Mouse (Mus musculus): ENCODE results near the gene Tenm4. TPM values are rescaled to one million over a fixed set of nuclear protein-coding genes. Genes with fewer than 3 reads are reported as not detected.
A peak's percentile ranks its signal among the peaks of the same experiment; 100 is the strongest.

Tenm4 gene
- polyA plus RNA-seq, 2 experiments = 0.11 to 0.28 TPM

DNA sequence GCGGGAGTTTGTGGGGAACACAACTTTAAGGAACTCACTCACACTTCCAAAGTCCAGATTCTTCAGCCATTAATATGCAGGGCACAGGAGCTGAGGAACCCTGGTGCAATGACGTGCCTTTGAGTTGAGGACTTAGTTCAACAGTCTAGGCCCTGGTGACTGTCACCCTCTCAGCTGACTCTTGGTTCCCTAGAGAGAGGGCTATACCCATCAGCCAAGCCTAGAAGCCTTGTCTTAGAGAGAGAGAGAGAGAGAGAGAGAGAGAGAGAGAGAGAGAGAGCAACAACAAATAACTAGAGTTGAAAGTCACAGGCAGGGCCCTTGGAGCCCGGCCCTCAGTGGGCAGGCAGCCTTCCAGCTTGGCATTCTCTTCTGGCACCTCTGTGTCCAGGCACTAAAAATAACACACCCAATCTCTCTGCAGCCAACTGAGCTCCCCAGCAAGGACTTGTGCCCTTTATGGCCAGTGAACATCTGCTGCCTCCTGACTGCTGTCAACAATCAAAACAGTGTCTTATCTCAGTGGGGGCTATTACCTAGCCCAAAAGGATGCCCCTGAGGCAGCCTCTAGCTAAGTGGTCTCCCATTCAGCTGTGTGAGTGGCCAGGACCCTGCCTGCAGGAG, 28.0 kb upstream of the Tenm4 start:
- Histone ChIP-seq H3K36me3 (replicated peaks; ENCODE audit: control insufficient read depth, insufficient read depth, low read depth) (no peaks in the 10 kb centered on the region), H3K27me3 (ENCODE audit: control insufficient read depth, insufficient read depth, low read length) (no peaks in the 10 kb centered on the region), H3K9ac (replicated peaks) (no peak overlapping the region), H3K9me3 (ENCODE audit: control insufficient read depth, low read length) (no peaks in the 10 kb centered on the region), H3K4me1 (replicated peaks; ENCODE audit: control insufficient read depth in 2 of 2, insufficient read depth in 2 of 2, low read length in 1 of 2) (no peaks in the 10 kb centered on the region), H3K4me2 (ENCODE audit: low read depth) (no peak overlapping the region), H3K4me3 (ENCODE audit: insufficient read depth in 1 of 2, low read depth in 2 of 2, low read length in 2 of 2) (no peak overlapping the region), H3K27ac (no peak overlapping the region)
- TF ChIP-seq CTCF (IDR thresholded peaks at IDR 0.05; ENCODE audit: low read depth) (no peak), EP300 (IDR thresholded peaks at IDR 0.05; ENCODE audit: low read depth) (no peak)
- 40% methylated on average over 3 of the region's 3 CpGs for whole genome bisulfite sequencing (ENCODE audit: insufficient replicate concordance)
- DNase-seq (ENCODE audit: low read depth in 3 of 3, low spot score in 3 of 3) = no peak
- no peak for ATAC-seq (ENCODE audit: insufficient read depth)

DNA sequence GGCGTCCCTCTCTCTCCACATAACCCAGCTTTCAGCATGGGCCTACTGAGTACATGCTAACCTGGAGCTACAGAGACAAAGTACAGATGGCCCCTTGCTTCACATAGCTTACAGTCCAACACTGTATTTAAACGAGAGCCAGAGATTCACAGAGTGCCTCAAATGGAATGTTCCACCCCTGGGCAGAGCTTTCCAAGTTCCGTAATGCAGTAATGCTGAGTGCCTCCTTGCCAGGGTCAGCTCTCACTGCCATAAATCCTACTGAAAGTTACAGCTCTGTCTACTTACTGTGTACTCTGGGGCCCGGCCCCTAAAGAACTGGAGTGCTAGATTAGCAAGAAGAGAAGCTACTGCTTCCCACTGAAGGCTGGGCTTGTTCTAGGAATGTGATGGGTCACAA, 23.6 kb upstream of the Tenm4 start:
- H3K4me1 ChIP-seq (replicated peaks; ENCODE audit: control insufficient read depth in 2 of 2, insufficient read depth in 2 of 2, low read length in 1 of 2) = no peaks in the 10 kb centered on the region
- no peak overlapping the region for H3K4me3 ChIP-seq (ENCODE audit: insufficient read depth in 1 of 2, low read depth in 2 of 2, low read length in 2 of 2)
- H3K36me3 ChIP-seq (replicated peaks; ENCODE audit: control insufficient read depth, insufficient read depth, low read depth) = no peaks in the 10 kb centered on the region
- H3K9me3 ChIP-seq (ENCODE audit: control insufficient read depth, low read length) = no peaks in the 10 kb centered on the region
- TF ChIP-seq EP300 (IDR thresholded peaks at IDR 0.05; ENCODE audit: low read depth) (no peak), CTCF (IDR thresholded peaks at IDR 0.05; ENCODE audit: low read depth) (no peak)
- DNase-seq (ENCODE audit: low read depth in 3 of 3, low spot score in 3 of 3) = no peak
- ATAC-seq (ENCODE audit: insufficient read depth) = no peak
- no peaks in the 10 kb centered on the region for H3K27me3 ChIP-seq (ENCODE audit: control insufficient read depth, insufficient read depth, low read length)
- H3K9ac ChIP-seq (replicated peaks) = no peak overlapping the region
- H3K27ac ChIP-seq = no peak overlapping the region
- H3K4me2 ChIP-seq (ENCODE audit: low read depth) = no peak overlapping the region
- 63% methylated on average over 4 of the region's 4 CpGs for WGBS (ENCODE audit: insufficient replicate concordance)

GRCm38 (mm10) chr7:96148191-96148590, 22.9 kb upstream of the Tenm4 start:
- no peaks in the 10 kb centered on the region for H3K9me3 ChIP-seq (ENCODE audit: control insufficient read depth, low read length)
- H3K9ac ChIP-seq (replicated peaks) = no peak overlapping the region
- WGBS (ENCODE audit: insufficient replicate concordance) = 53% methylated on average over 4 of the region's 4 CpGs
- no peak overlapping the region for H3K27ac ChIP-seq
- no peak overlapping the region for H3K4me2 ChIP-seq (ENCODE audit: low read depth)
- no peaks in the 10 kb centered on the region for H3K27me3 ChIP-seq (ENCODE audit: control insufficient read depth, insufficient read depth, low read length)
- H3K4me3 ChIP-seq (ENCODE audit: insufficient read depth in 1 of 2, low read depth in 2 of 2, low read length in 2 of 2) = no peak overlapping the region
- no peak for ATAC-seq (ENCODE audit: insufficient read depth)
- no peaks in the 10 kb centered on the region for H3K4me1 ChIP-seq (replicated peaks; ENCODE audit: control insufficient read depth in 2 of 2, insufficient read depth in 2 of 2, low read length in 1 of 2)
- TF ChIP-seq CTCF (IDR thresholded peaks at IDR 0.05; ENCODE audit: low read depth) = no peak
- no peak for TF ChIP-seq EP300 (IDR thresholded peaks at IDR 0.05; ENCODE audit: low read depth)
- no peak for DNase-seq (ENCODE audit: low read depth in 3 of 3, low spot score in 3 of 3)
- no peaks in the 10 kb centered on the region for H3K36me3 ChIP-seq (replicated peaks; ENCODE audit: control insufficient read depth, insufficient read depth, low read depth)

DNA sequence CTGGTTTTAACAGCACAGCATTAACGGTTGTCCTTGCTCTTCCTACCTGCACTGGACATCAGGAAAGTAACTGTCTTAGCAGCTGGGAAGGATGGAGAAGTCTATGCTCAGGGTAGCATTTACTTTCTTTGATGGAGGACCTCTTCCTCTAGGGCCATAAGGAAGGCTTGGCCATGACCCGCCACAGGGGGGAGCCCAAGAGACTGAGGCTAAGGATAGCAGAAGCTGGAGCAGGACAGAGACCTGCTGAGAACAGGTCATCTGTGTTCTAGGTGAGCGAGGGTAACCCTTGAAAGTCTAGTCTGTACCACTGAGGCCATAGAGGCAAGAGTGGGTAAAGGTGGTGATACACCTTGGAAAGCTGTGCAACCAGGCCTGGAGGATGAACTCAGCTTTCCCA, 19.8 kb upstream of the Tenm4 start:
- Histone ChIP-seq H3K4me3 (ENCODE audit: insufficient read depth in 1 of 2, low read depth in 2 of 2, low read length in 2 of 2) (no peak overlapping the region), H3K4me1 (replicated peaks; ENCODE audit: control insufficient read depth in 2 of 2, insufficient read depth in 2 of 2, low read length in 1 of 2) (no peaks in the 10 kb centered on the region), H3K4me2 (ENCODE audit: low read depth) (no peak overlapping the region), H3K9me3 (ENCODE audit: control insufficient read depth, low read length) (no peaks in the 10 kb centered on the region), H3K27me3 (ENCODE audit: control insufficient read depth, insufficient read depth, low read length) (no peaks in the 10 kb centered on the region), H3K36me3 (replicated peaks; ENCODE audit: control insufficient read depth, insufficient read depth, low read depth) (no peaks in the 10 kb centered on the region), H3K27ac (no peak overlapping the region), H3K9ac (replicated peaks) (no peak overlapping the region)
- DNase-seq (ENCODE audit: low read depth in 3 of 3, low spot score in 3 of 3) (peak in 1 of 3 experiments; percentile 3), ATAC-seq (ENCODE audit: insufficient read depth) (no peak)
- 24% methylated on average over 3 of the region's 3 CpGs for WGBS (ENCODE audit: insufficient replicate concordance)
- TF ChIP-seq CTCF (IDR thresholded peaks at IDR 0.05; ENCODE audit: low read depth) = peak; percentile 73
- no peak for TF ChIP-seq EP300 (IDR thresholded peaks at IDR 0.05; ENCODE audit: low read depth)

GRCm38 (mm10) chr7:96151961-96152360, 19.1 kb upstream of the Tenm4 start:
- Histone ChIP-seq H3K36me3 (replicated peaks; ENCODE audit: control insufficient read depth, insufficient read depth, low read depth) (no peaks in the 10 kb centered on the region), H3K27ac (no peak overlapping the region), H3K4me3 (ENCODE audit: insufficient read depth in 1 of 2, low read depth in 2 of 2, low read length in 2 of 2) (no peak overlapping the region), H3K27me3 (ENCODE audit: control insufficient read depth, insufficient read depth, low read length) (no peaks in the 10 kb centered on the region), H3K9ac (replicated peaks) (no peak overlapping the region), H3K9me3 (ENCODE audit: control insufficient read depth, low read length) (no peaks in the 10 kb centered on the region), H3K4me1 (replicated peaks; ENCODE audit: control insufficient read depth in 2 of 2, insufficient read depth in 2 of 2, low read length in 1 of 2) (no peaks in the 10 kb centered on the region), H3K4me2 (ENCODE audit: low read depth) (no peak overlapping the region)
- TF ChIP-seq EP300 (IDR thresholded peaks at IDR 0.05; ENCODE audit: low read depth) (no peak), CTCF (IDR thresholded peaks at IDR 0.05; ENCODE audit: low read depth) (no peak)
- WGBS (ENCODE audit: insufficient replicate concordance) = 23% methylated on average over 5 of the region's 5 CpGs
- no peak for DNase-seq (ENCODE audit: low read depth in 3 of 3, low spot score in 3 of 3)
- no peak for ATAC-seq (ENCODE audit: insufficient read depth)

Measured in liver, embryonic 14.5 days (tissue).